Mouse (Mus musculus): ENCODE data around the gene Eml1. TPM values are rescaled to one million over a fixed set of nuclear protein-coding genes. Genes with fewer than 3 reads are reported as not detected.

The Eml1 gene
- total RNA-seq, 1 experiment from 2014 or later: 0.12 TPM

- no peak for ATAC-seq (ENCODE audit: extremely low read depth, insufficient number of reproducible peaks, low FRiP score, poor library complexity, severe bottlenecking)
Measured at GRCm38 (mm10) chr12:108368921-108369320, 1.8 kb upstream of the Eml1 start.

- ATAC-seq (ENCODE audit: extremely low read depth, insufficient number of reproducible peaks, low FRiP score, poor library complexity, severe bottlenecking): no peak
Measured at GRCm38 (mm10) chr12:108371429-108371765, 640 bp downstream of the Eml1 start.

- no peak for ATAC-seq (ENCODE audit: extremely low read depth, insufficient number of reproducible peaks, low FRiP score, poor library complexity, severe bottlenecking)
Measured at GRCm38 (mm10) chr12:108372241-108372640, 1.5 kb downstream of the Eml1 start.

- no peak for ATAC-seq (ENCODE audit: extremely low read depth, insufficient number of reproducible peaks, low FRiP score, poor library complexity, severe bottlenecking)
Measured at GRCm38 (mm10) chr12:108373611-108374010, 2.9 kb downstream of the Eml1 start.

GRCm38 (mm10) chr12:108374689-108375088 lies 3.9 kb downstream of the Eml1 start:
- no peak for ATAC-seq (ENCODE audit: extremely low read depth, insufficient number of reproducible peaks, low FRiP score, poor library complexity, severe bottlenecking)

- no peak for ATAC-seq (ENCODE audit: extremely low read depth, insufficient number of reproducible peaks, low FRiP score, poor library complexity, severe bottlenecking)
Measured at GRCm38 (mm10) chr12:108378379-108379133, 7.8 kb downstream of the Eml1 start.

GRCm38 (mm10) chr12:108386476-108387232 lies 15.9 kb downstream of the Eml1 start:
- no peak for ATAC-seq (ENCODE audit: extremely low read depth, insufficient number of reproducible peaks, low FRiP score, poor library complexity, severe bottlenecking)

GRCm38 (mm10) chr12:108389718-108390117 lies 19.0 kb downstream of the Eml1 start:
- ATAC-seq (ENCODE audit: extremely low read depth, insufficient number of reproducible peaks, low FRiP score, poor library complexity, severe bottlenecking): no peak

- ATAC-seq (ENCODE audit: extremely low read depth, insufficient number of reproducible peaks, low FRiP score, poor library complexity, severe bottlenecking): no peak
Measured at GRCm38 (mm10) chr12:108392254-108393044, 21.7 kb downstream of the Eml1 start.

- ATAC-seq (ENCODE audit: extremely low read depth, insufficient number of reproducible peaks, low FRiP score, poor library complexity, severe bottlenecking): no peak
Measured at GRCm38 (mm10) chr12:108393082-108393481, 22.3 kb downstream of the Eml1 start.

- ATAC-seq (ENCODE audit: extremely low read depth, insufficient number of reproducible peaks, low FRiP score, poor library complexity, severe bottlenecking): no peak
Measured at GRCm38 (mm10) chr12:108393637-108394036, 22.9 kb downstream of the Eml1 start.

GRCm38 (mm10) chr12:108394534-108395284 lies 24.0 kb downstream of the Eml1 start:
- no peak for ATAC-seq (ENCODE audit: extremely low read depth, insufficient number of reproducible peaks, low FRiP score, poor library complexity, severe bottlenecking)

GRCm38 (mm10) chr12:108395285-108395660 lies 24.5 kb downstream of the Eml1 start:
- no peak for ATAC-seq (ENCODE audit: extremely low read depth, insufficient number of reproducible peaks, low FRiP score, poor library complexity, severe bottlenecking)

GRCm38 (mm10) chr12:108396081-108396947 lies 25.6 kb downstream of the Eml1 start:
- no peak for ATAC-seq (ENCODE audit: extremely low read depth, insufficient number of reproducible peaks, low FRiP score, poor library complexity, severe bottlenecking)

GRCm38 (mm10) chr12:108398681-108399080 lies 27.9 kb downstream of the Eml1 start:
- ATAC-seq (ENCODE audit: extremely low read depth, insufficient number of reproducible peaks, low FRiP score, poor library complexity, severe bottlenecking): no peak

- ATAC-seq (ENCODE audit: extremely low read depth, insufficient number of reproducible peaks, low FRiP score, poor library complexity, severe bottlenecking): no peak
Measured at GRCm38 (mm10) chr12:108399191-108399590, 28.4 kb downstream of the Eml1 start.

GRCm38 (mm10) chr12:108400951-108401350 lies 30.2 kb downstream of the Eml1 start:
- ATAC-seq (ENCODE audit: extremely low read depth, insufficient number of reproducible peaks, low FRiP score, poor library complexity, severe bottlenecking): no peak

GRCm38 (mm10) chr12:108403957-108404356 lies 33.2 kb downstream of the Eml1 start:
- ATAC-seq (ENCODE audit: extremely low read depth, insufficient number of reproducible peaks, low FRiP score, poor library complexity, severe bottlenecking): no peak
